Mouse (Mus musculus) right cerebral cortex, postnatal 4 days (tissue): ENCODE data around the gene Commd1.

Experiments used
- DNase-seq: peaks from one replicate; pipeline ENCODE4 v3.0.0-alpha.2; 2022

The Commd1 gene

GRCm38 (mm10) chr11:22937716-22938316 is 44.4 kb downstream of the Commd1 start:
- DNase-seq = no peak

DNA sequence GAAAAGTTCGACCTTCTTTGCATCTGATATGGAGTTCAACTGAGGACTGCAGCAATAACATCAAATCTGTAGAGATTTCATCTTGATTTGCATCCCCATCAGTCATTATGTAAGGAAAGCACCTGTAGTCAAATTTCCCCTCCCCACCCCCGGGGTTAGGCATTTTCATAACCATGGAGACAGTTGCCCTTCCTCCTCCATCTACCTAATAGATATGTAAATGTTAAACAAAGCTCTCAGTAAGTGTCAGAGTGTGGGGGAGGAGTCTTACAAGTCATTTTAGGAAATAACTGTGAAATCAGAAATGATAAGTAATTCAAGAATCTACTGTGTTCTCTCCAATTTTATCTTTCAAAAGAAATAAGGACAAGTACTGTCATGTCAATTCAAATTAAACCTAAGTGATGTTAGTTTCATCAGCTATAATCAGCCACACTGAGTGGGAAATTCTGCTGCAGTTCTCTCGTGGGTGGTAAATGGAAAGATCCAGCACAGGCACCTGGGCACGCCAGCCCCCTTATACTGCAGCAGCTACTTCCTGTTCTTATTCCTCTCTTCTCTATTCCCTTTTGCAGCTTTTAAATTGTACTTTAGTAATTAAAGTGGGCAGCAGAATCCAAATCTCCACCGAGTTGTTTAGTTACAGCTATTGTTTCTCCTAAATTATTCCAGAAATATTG is 45.6 kb downstream of the Commd1 start:
- DNase-seq = no peak

DNA sequence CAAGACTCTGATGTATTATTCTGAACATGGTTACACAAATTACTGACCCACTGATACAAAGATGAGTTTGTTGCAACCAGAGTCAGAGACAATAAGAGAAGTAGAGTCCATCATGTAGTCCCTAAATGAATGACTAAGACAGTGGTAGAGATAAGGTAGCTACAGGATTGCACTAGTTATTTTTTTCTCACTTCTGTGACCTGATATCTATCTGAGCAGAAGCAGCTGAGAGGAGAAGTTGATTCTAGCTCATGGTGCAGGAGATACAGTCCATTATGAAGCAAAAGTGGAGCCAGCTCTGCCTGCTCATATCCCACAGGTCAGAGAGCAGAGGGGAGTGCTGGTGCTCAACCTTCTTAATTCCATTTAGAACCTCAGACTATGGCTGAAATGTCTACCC is 50.0 kb downstream of the Commd1 start:
- DNase-seq = no peak

GRCm38 (mm10) chr11:22931320-22931905 is 50.8 kb downstream of the Commd1 start:
- DNase-seq = no peak

- DNase-seq = no peak
These were observed 52.1 kb downstream of the Commd1 start for GRCm38 (mm10) chr11:22930129-22930528.

- no peak for DNase-seq
These were observed 53.5 kb downstream of the Commd1 start for GRCm38 (mm10) chr11:22928586-22929169.

GRCm38 (mm10) chr11:22923606-22924005 is 58.6 kb downstream of the Commd1 start:
- DNase-seq = no peak

- no peak for DNase-seq
These were observed 59.6 kb downstream of the Commd1 start for GRCm38 (mm10) chr11:22922546-22922945.

GRCm38 (mm10) chr11:22919336-22919735 is 62.8 kb downstream of the Commd1 start:
- no peak for DNase-seq

DNA sequence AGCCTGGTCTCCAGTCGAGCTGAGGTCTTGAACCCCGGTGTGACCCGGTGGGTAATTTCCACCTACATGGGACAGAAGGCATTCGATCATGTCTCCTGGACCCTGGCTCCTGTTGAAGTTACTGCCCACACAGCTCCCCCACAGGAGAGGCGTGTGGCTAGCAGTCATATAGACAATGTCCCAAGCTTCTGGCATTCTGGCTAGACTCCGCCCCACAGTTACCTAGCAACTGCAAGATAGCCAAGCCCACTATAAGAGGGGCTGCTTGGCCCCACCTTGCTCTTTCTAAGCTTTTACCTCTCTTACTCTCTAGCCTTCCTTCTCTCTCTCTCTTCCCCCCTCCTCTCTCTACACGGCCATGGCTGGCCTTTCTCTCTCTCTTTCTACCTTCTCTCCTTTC is 64.4 kb downstream of the Commd1 start:
- DNase-seq = no peak

- DNase-seq = no peak
These were observed 68.4 kb downstream of the Commd1 start for GRCm38 (mm10) chr11:22913744-22914143.

DNA sequence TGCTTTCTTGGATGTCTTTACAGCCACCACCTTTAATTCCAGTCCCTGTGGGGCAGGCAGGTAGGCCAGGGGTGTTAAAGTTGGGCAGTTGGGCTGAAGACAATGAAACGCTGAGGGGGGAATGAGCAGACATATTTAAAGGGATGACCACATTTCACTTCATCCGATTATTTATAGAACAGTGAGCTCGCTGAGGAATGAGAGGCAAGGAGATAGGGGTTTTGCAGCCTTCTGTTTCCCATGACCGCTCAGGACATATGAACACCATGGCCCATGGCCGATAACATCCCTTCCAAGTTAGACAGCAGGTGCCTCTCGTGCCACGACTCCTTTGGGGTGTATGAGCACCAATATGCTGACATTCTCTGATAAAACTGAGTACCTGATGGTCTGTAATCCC is 70.4 kb downstream of the Commd1 start:
- no peak for DNase-seq

DNA sequence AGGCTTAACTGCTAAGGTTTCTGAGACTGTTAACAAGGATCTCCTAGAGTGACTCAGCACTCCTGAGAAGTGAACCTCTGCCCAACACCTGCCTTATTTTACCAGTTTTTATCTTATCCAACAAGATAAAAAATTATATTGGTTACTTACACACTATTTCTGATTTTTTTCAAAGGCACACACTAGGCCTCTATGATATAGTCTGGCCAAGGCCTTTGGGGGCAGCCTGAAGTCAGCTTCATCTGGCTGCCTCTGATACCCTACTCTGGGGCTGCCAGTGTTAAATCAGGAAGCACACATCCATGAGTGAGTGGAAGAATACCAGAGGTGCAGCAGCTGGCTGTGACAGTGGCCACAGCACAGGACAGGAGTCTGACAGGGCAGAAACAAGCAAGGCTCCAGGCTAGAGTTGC is 75.7 kb downstream of the Commd1 start:
- DNase-seq = no peak

DNA sequence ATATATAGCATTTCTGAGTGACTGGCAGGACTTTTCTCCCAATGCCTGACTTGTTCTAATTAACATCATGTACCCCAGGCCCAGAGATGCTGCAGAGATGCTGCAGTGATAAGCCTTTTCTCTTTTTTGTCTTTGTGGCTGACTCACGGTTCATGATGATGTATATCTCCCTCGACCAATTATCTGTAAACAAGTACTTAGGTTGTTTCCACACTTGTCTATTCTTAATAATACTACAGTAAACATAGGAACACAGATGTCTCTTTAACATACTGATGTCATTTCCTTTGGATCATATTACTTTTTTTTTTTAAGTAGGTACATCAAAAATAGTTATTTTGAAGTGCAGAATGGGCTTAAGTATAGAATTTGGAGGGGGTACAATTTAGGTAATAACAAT is 79.3 kb downstream of the Commd1 start:
- no peak for DNase-seq

GRCm38 (mm10) chr11:22900041-22900440 is 82.1 kb downstream of the Commd1 start:
- DNase-seq = no peak

- no peak for DNase-seq
These were observed 84.5 kb downstream of the Commd1 start for GRCm38 (mm10) chr11:22897642-22898041.

- DNase-seq = no peak
These were observed 85.1 kb downstream of the Commd1 start for GRCm38 (mm10) chr11:22897127-22897526.

DNA sequence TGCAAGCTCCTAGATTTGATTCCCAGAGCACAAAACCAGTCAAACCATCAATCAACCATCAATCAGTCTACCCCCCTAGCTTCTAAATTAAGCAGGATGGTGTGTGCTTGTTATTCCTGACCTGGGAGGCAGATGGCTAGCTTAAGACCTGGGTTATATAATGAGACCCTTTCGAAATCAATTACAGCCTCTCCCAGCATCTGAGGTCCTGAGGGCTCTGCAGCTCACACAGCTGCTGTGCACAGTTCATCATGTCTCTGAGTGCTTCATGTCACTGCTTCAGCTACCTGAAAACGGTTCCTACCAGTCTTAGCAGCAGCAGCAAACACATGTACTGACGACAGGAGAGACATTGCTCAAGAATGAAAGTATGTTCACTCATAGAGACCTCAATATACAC is 89.1 kb downstream of the Commd1 start:
- DNase-seq = no peak

DNA sequence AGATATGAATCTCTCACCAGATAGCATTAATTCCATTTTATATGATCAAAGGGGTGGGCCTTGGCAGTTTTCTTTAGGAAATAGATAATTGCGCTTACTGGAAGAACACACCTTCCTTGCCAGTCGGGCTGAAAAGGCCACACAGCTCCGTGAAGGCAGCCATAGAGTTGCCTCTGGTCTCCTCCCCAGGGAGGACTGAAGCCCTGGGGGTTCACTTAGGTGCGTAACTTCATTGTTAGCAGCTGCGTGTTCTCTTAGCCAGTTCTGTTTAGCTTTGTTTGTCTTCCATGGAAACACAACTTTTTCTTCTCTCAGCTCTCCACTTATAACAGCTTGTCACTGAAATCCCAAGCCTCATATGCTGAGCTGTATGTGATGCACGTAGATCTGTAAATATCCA is 89.7 kb downstream of the Commd1 start:
- DNase-seq = no peak

DNA sequence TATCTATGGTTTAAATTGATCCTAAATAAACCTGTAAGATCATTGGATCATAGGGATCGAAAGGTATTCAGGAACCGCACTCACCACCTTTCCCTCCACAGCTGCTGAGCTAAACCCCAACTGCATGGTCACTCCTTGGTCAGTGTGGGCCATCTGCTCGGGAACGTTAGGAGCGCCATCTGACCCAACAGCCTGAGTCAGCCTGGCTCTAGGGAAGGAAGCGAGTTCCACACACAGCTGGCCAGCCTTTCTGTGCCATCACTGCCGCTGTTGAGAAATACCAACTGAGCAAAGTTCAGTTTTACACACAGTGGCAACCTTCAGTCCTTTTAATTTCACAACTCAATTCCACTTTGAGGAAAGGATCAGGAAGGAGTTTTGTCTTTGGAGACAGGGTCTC is 90.3 kb downstream of the Commd1 start:
- DNase-seq = no peak

DNA sequence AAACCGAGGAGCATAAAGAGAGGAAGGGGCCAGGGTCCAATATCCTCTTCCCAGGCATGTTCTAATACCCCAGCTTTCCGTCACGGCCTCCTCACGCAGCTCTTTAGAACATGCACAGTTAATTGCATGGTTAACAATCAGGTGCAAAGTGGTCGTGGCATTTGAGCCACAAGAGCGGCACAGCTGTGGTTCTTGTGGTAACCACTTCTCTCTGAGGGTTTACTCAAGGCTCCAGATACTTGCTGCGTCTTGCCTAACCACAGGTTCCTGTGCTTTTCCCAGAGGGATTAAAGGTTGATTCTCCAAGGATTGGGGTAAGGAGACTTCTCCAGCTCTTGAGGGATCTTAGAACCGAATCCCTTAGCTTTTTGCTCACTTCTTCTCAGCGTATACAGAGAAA is 90.9 kb downstream of the Commd1 start:
- no peak for DNase-seq

- DNase-seq = no peak
These were observed 93.0 kb downstream of the Commd1 start for GRCm38 (mm10) chr11:22889224-22889623.

DNA sequence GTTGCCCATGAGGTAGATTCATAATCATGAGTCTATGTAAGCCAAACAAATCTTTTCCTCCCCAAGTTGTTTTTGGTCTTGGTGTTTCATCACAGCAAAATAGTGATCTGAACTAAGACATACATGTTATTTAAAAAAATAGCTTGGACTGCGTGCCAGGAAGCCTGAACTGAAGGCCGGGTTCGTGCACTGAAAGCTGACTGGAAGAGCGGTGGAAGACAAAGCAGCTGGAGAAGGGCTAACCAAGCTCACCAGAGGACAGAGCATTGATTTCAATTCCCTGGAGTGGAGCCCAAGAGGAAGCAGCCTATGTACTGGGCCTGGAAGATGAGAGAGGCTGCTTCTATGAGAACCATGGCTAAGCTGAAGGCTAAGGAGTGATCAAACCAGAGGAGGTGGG is 95.2 kb downstream of the Commd1 start:
- DNase-seq = no peak

- DNase-seq = no peak
These were observed 96.8 kb downstream of the Commd1 start for GRCm38 (mm10) chr11:22885350-22885749.
